Mouse (Mus musculus) midbrain, embryonic 12.5 days (tissue): ENCODE measurements at regions not wholly inside any gene's neighbourhood (a gene's known extent, or its start where the extent isn't known, plus 50 kb on each side); places are given as distances from the start of the nearest gene placed in this dataset.
A peak's percentile ranks its signal among the peaks of the same experiment; 100 is the strongest.

Source experiments
- ATAC-seq: fragments of 200-750 bp; cut with Nextera tagmentation; 2 replicates; pipeline ENCODE4 v1.8.0; 2017; ENCODE audit warnings: low read depth, moderate TSS enrichment, moderate library complexity; ENCODE audit not compliant: low FRiP score
- H3K27ac ChIP-seq: fragments of 300-500 bp; sonication (generic); replicated peaks from 2 replicates; pipeline ENCODE4 v1.5.1; 2016; ENCODE audit warnings: mild to moderate bottlenecking
- H3K27me3 ChIP-seq: fragments of 300-500 bp; sonication (generic); 2 replicates; pipeline ENCODE4 v1.6.1; 2016; ENCODE audit warnings: mild to moderate bottlenecking
- H3K36me3 ChIP-seq: fragments of 300-500 bp; sonication (generic); 2 replicates; pipeline ENCODE4 v1.6.1; 2016
- H3K4me1 ChIP-seq: fragments of 300-500 bp; sonication (generic); 2 replicates; pipeline ENCODE4 v1.6.1; 2016
- H3K4me2 ChIP-seq: fragments of 300-500 bp; sonication (generic); replicated peaks from 2 replicates; pipeline ENCODE4 v1.6.1; 2016; ENCODE audit warnings: mild to moderate bottlenecking, moderate library complexity
- H3K4me3 ChIP-seq: fragments of 300-500 bp; sonication (generic); 2 replicates; pipeline ENCODE4 v1.5.1; 2016; ENCODE audit warnings: mild to moderate bottlenecking
- H3K9ac ChIP-seq: fragments of 300-500 bp; sonication (generic); replicated peaks from 2 replicates; pipeline ENCODE4 v1.6.1; 2016; ENCODE audit warnings: mild to moderate bottlenecking, moderate library complexity
- H3K9me3 ChIP-seq: fragments of 300-500 bp; sonication (generic); 2 replicates; pipeline ENCODE4 v1.6.1; 2016; ENCODE audit warnings: mild to moderate bottlenecking
- WGBS: fragments of 180-500 bp; shearing (Covaris S2); methylation state at CpG from one replicate; pipeline ENCODE4 v1.1.7; 2016; 5-methylcytosine and 5-hydroxymethylcytosine counted together

GRCm38 (mm10) chr2:117511737-117512136 is 168.9 kb upstream of the Rasgrp1 start:
- H3K9me3 ChIP-seq, result no peaks in the 10 kb centered on the region
- no peaks in the 10 kb centered on the region for H3K4me1 ChIP-seq
- no peaks in the 10 kb centered on the region for H3K27me3 ChIP-seq
- no peak overlapping the region for H3K9ac ChIP-seq
- no peak overlapping the region for H3K27ac ChIP-seq
- no peak for ATAC-seq
- WGBS, result 72% methylated on average over 3 of the region's 3 CpGs
- H3K36me3 ChIP-seq, result no peaks in the 10 kb centered on the region
- H3K4me3 ChIP-seq, result no peak overlapping the region
- no peak overlapping the region for H3K4me2 ChIP-seq

GRCm38 (mm10) chr2:117512551-117512950 is 169.8 kb upstream of the Rasgrp1 start:
- no peak overlapping the region for H3K4me3 ChIP-seq
- H3K4me2 ChIP-seq, result no peak overlapping the region
- ATAC-seq, result no peak
- H3K27ac ChIP-seq, result no peak overlapping the region
- H3K27me3 ChIP-seq, result no peaks in the 10 kb centered on the region
- H3K9ac ChIP-seq, result no peak overlapping the region
- H3K36me3 ChIP-seq, result no peaks in the 10 kb centered on the region
- H3K4me1 ChIP-seq, result no peaks in the 10 kb centered on the region
- no peaks in the 10 kb centered on the region for H3K9me3 ChIP-seq
- 78% methylated on average over 9 of the region's 9 CpGs for WGBS

GRCm38 (mm10) chr2:117524437-117524836 is 181.6 kb upstream of the Rasgrp1 start:
- no peaks in the 10 kb centered on the region for H3K4me1 ChIP-seq
- no peak overlapping the region for H3K27ac ChIP-seq
- no peaks in the 10 kb centered on the region for H3K9me3 ChIP-seq
- no peak overlapping the region for H3K9ac ChIP-seq
- no peaks in the 10 kb centered on the region for H3K36me3 ChIP-seq
- H3K27me3 ChIP-seq, result 0 out of 2 replicates have a peak, but pooled peaks cover 3% of the 10 kb centered on the region
- no peak for ATAC-seq
- WGBS, result 78% methylated on average over 5 of the region's 5 CpGs
- H3K4me2 ChIP-seq, result no peak overlapping the region
- H3K4me3 ChIP-seq, result no peak overlapping the region

GRCm38 (mm10) chr2:117538865-117539264 is 196.1 kb upstream of the Rasgrp1 start:
- H3K4me3 ChIP-seq, result no peak overlapping the region
- 68% methylated on average over 5 of the region's 5 CpGs for WGBS
- H3K4me2 ChIP-seq, result no peak overlapping the region
- no peak overlapping the region for H3K9ac ChIP-seq
- H3K27ac ChIP-seq, result no peak overlapping the region
- H3K4me1 ChIP-seq, result 0 out of 2 replicates have a peak, but pooled peaks cover 3% of the 10 kb centered on the region
- no peaks in the 10 kb centered on the region for H3K36me3 ChIP-seq
- peaks cover 32% of the 10 kb centered on the region for H3K27me3 ChIP-seq
- no peaks in the 10 kb centered on the region for H3K9me3 ChIP-seq
- no peak for ATAC-seq

GRCm38 (mm10) chr2:117539285-117539684 is 196.5 kb upstream of the Rasgrp1 start:
- Histone ChIP-seq H3K9ac (no peak overlapping the region), H3K9me3 (no peaks in the 10 kb centered on the region), H3K27ac (no peak overlapping the region), H3K27me3 (peaks cover 32% of the 10 kb centered on the region), H3K4me1 (0 out of 2 replicates have a peak, but pooled peaks cover 3% of the 10 kb centered on the region), H3K4me3 (no peak overlapping the region), H3K4me2 (no peak overlapping the region), H3K36me3 (no peaks in the 10 kb centered on the region)
- 46% methylated on average over 3 of the region's 3 CpGs for WGBS
- no peak for ATAC-seq

GRCm38 (mm10) chr2:117541471-117541870 is 198.7 kb upstream of the Rasgrp1 start:
- WGBS, result 22% methylated on average over 6 of the region's 6 CpGs
- Histone ChIP-seq H3K27me3 (peaks cover 40% of the 10 kb centered on the region), H3K27ac (no peak overlapping the region), H3K9me3 (no peaks in the 10 kb centered on the region), H3K4me3 (no peak overlapping the region), H3K4me1 (0 out of 2 replicates have a peak, but pooled peaks cover 3% of the 10 kb centered on the region), H3K9ac (no peak overlapping the region), H3K4me2 (no peak overlapping the region), H3K36me3 (no peaks in the 10 kb centered on the region)
- peak; percentile 52; the same call in 1 of the 2 replicates for ATAC-seq

- Histone ChIP-seq H3K9me3 (no peaks in the 10 kb centered on the region), H3K9ac (no peak overlapping the region), H3K27me3 (peaks cover 44% of the 10 kb centered on the region), H3K4me2 (no peak overlapping the region), H3K4me1 (0 out of 2 replicates have a peak, but pooled peaks cover 3% of the 10 kb centered on the region), H3K4me3 (no peak overlapping the region), H3K27ac (no peak overlapping the region), H3K36me3 (no peaks in the 10 kb centered on the region)
- ATAC-seq, result no peak
- 78% methylated on average over 4 of the region's 4 CpGs for WGBS
Observed at GRCm38 (mm10) chr2:117542298-117542697, 199.5 kb upstream of the Rasgrp1 start.

- no peaks in the 10 kb centered on the region for H3K9me3 ChIP-seq
- H3K4me1 ChIP-seq, result 0 out of 2 replicates have a peak, but pooled peaks cover 3% of the 10 kb centered on the region
- no peak overlapping the region for H3K27ac ChIP-seq
- no peaks in the 10 kb centered on the region for H3K36me3 ChIP-seq
- no peak overlapping the region for H3K4me2 ChIP-seq
- ATAC-seq, result no peak; the same call in 1 of the 2 replicates
- H3K9ac ChIP-seq, result no peak overlapping the region
- H3K27me3 ChIP-seq, result peaks cover 46% of the 10 kb centered on the region
- H3K4me3 ChIP-seq, result no peak overlapping the region
- WGBS, result 45% methylated on average over 7 of the region's 7 CpGs
Observed at GRCm38 (mm10) chr2:117543301-117543782, 200.5 kb upstream of the Rasgrp1 start.

- no peak overlapping the region for H3K9ac ChIP-seq
- H3K4me1 ChIP-seq, result no peaks in the 10 kb centered on the region
- ATAC-seq, result no peak
Observed at GRCm38 (mm10) chr2:117548273-117548672, 205.5 kb upstream of the Rasgrp1 start.

GRCm38 (mm10) chr2:117556301-117556700 is 213.5 kb upstream of the Rasgrp1 start:
- Histone ChIP-seq H3K4me2 (no peak overlapping the region), H3K4me1 (peaks cover 3% of the 10 kb centered on the region; the same call in 1 of the 2 replicates), H3K36me3 (no peaks in the 10 kb centered on the region), H3K27ac (no peak overlapping the region), H3K9ac (no peak overlapping the region), H3K27me3 (no peaks in the 10 kb centered on the region), H3K4me3 (no peak overlapping the region), H3K9me3 (no peaks in the 10 kb centered on the region)
- WGBS, result 52% methylated on average over 2 of the region's 2 CpGs
- ATAC-seq, result no peak

More at GRCm38 (mm10) chr2:117548273-117548672, 205.5 kb upstream of the Rasgrp1 start:
- Histone ChIP-seq H3K9me3 (no peaks in the 10 kb centered on the region), H3K27me3 (peaks cover 14% of the 10 kb centered on the region), H3K27ac (no peak overlapping the region), H3K36me3 (no peaks in the 10 kb centered on the region), H3K4me2 (no peak overlapping the region), H3K4me3 (no peak overlapping the region)
- 75% methylated on average over 4 of the region's 4 CpGs for WGBS

GRCm38 (mm10) chr2:117570987-117571386 is 228.2 kb upstream of the Rasgrp1 start:
- Histone ChIP-seq H3K4me1 (no peaks in the 10 kb centered on the region), H3K9me3 (no peaks in the 10 kb centered on the region), H3K4me2 (no peak overlapping the region), H3K4me3 (no peak overlapping the region), H3K27ac (no peak overlapping the region), H3K27me3 (no peaks in the 10 kb centered on the region), H3K9ac (no peak overlapping the region), H3K36me3 (no peaks in the 10 kb centered on the region)
- 84% methylated on average over 7 of the region's 7 CpGs for WGBS
- ATAC-seq, result no peak

GRCm38 (mm10) chr2:117587381-117587780 is 244.6 kb upstream of the Rasgrp1 start:
- 76% methylated on average over 3 of the region's 3 CpGs for WGBS

GRCm38 (mm10) chr2:117595028-117595427 is 252.2 kb upstream of the Rasgrp1 start:
- H3K4me1 ChIP-seq, result no peaks in the 10 kb centered on the region
- H3K36me3 ChIP-seq, result no peaks in the 10 kb centered on the region
- no peak for ATAC-seq
- no peak overlapping the region for H3K9ac ChIP-seq
- H3K27me3 ChIP-seq, result no peaks in the 10 kb centered on the region
- no peak overlapping the region for H3K4me3 ChIP-seq
- no peak overlapping the region for H3K4me2 ChIP-seq
- H3K9me3 ChIP-seq, result no peaks in the 10 kb centered on the region
- H3K27ac ChIP-seq, result no peak overlapping the region
- WGBS, result 58% methylated on average over 2 of the region's 2 CpGs

More at GRCm38 (mm10) chr2:117587381-117587780, 244.6 kb upstream of the Rasgrp1 start:
- Histone ChIP-seq H3K4me3 (no peak overlapping the region), H3K36me3 (no peaks in the 10 kb centered on the region), H3K27ac (no peak overlapping the region), H3K4me1 (no peaks in the 10 kb centered on the region), H3K4me2 (no peak overlapping the region), H3K27me3 (no peaks in the 10 kb centered on the region), H3K9ac (no peak overlapping the region), H3K9me3 (no peaks in the 10 kb centered on the region)
- ATAC-seq, result no peak
